Mouse (Mus musculus): ENCODE results near the gene Oosp2. TPM values are rescaled to one million over a fixed set of nuclear protein-coding genes. Genes with fewer than 3 reads are reported as not detected.

The Oosp2 gene
- polyA plus RNA-seq, 1 experiment from 2014 or later = not detected

GRCm38 (mm10) chr19:11601349-11601748, 59.0 kb downstream of the Oosp2 start:
- H3K27me3 ChIP-seq = no peaks in the 10 kb centered on the region
- H3K9ac ChIP-seq = no peak overlapping the region
- H3K9me3 ChIP-seq = no peaks in the 10 kb centered on the region
- no peak overlapping the region for H3K4me3 ChIP-seq (replicated peaks)
- H3K36me3 ChIP-seq (replicated peaks) = no peaks in the 10 kb centered on the region
- 88% methylated on average over 3 of the region's 3 CpGs for WGBS
- H3K27ac ChIP-seq = no peak overlapping the region
- H3K4me1 ChIP-seq = no peaks in the 10 kb centered on the region
- no peak overlapping the region for H3K4me2 ChIP-seq
- no peak for ATAC-seq (ENCODE audit: low FRiP score)

Other genes starting within 250 kb of the Oosp2 start
- gene Ms4a4b, start 217.0 kb downstream of the Oosp2 start, polyA plus RNA-seq (2016; fragmentation: Nextera tagmentation; extraction: Ambion mirVana) = not detected in 2 replicates
- gene Ms4a6c, start 191.2 kb downstream of the Oosp2 start, polyA plus RNA-seq (2016; fragmentation: Nextera tagmentation; extraction: Ambion mirVana) = 1.6 and 1.8 TPM in 2 replicates
- gene Gm8369, start 174.6 kb downstream of the Oosp2 start, polyA plus RNA-seq (2016; fragmentation: Nextera tagmentation; extraction: Ambion mirVana) = not detected in 2 replicates
- gene Ms4a6b, start 144.0 kb downstream of the Oosp2 start, polyA plus RNA-seq (2016; fragmentation: Nextera tagmentation; extraction: Ambion mirVana) = 1.6 and 2.1 TPM in 2 replicates
- gene Ms4a4d, start 123.8 kb downstream of the Oosp2 start, polyA plus RNA-seq (2016; fragmentation: Nextera tagmentation; extraction: Ambion mirVana) = not detected in 2 replicates
- gene Ms4a6d, start 55.7 kb downstream of the Oosp2 start, polyA plus RNA-seq (2016; fragmentation: Nextera tagmentation; extraction: Ambion mirVana) = 1.4 and 1.7 TPM in 2 replicates
- not detected in 2 replicates for gene Ms4a2, start 36.8 kb downstream of the Oosp2 start, polyA plus RNA-seq (2016; fragmentation: Nextera tagmentation; extraction: Ambion mirVana)
- not detected in 2 replicates for gene Ms4a3, start 19.7 kb downstream of the Oosp2 start, polyA plus RNA-seq (2016; fragmentation: Nextera tagmentation; extraction: Ambion mirVana)
- gene Oosp1, start 30.6 kb upstream of the Oosp2 start, polyA plus RNA-seq (2016; fragmentation: Nextera tagmentation; extraction: Ambion mirVana) = not detected in 2 replicates
- not detected in 2 replicates for gene Oosp3, start 36.5 kb upstream of the Oosp2 start, polyA plus RNA-seq (2016; fragmentation: Nextera tagmentation; extraction: Ambion mirVana)
- gene Gif, start 87.0 kb upstream of the Oosp2 start, polyA plus RNA-seq (2016; fragmentation: Nextera tagmentation; extraction: Ambion mirVana) = not detected in 2 replicates
- gene Mrpl16, start 109.8 kb upstream of the Oosp2 start, polyA plus RNA-seq (2016; fragmentation: Nextera tagmentation; extraction: Ambion mirVana) = 43.6 and 49.0 TPM in 2 replicates
- 7.5 and 8.1 TPM in 2 replicates for gene Stx3, start 158.8 kb upstream of the Oosp2 start, polyA plus RNA-seq (2016; fragmentation: Nextera tagmentation; extraction: Ambion mirVana)
- not detected in 2 replicates for gene Olfr1417, start 178.7 kb upstream of the Oosp2 start, polyA plus RNA-seq (2016; fragmentation: Nextera tagmentation; extraction: Ambion mirVana)
- gene Olfr1418, start 200.5 kb upstream of the Oosp2 start, polyA plus RNA-seq (2016; fragmentation: Nextera tagmentation; extraction: Ambion mirVana) = not detected in 2 replicates
- gene Olfr1419, start 214.5 kb upstream of the Oosp2 start, polyA plus RNA-seq (2016; fragmentation: Nextera tagmentation; extraction: Ambion mirVana) = not detected in 2 replicates
- 0.06 TPM in 1 of 2 replicates, not detected in the other for gene Olfr1420, start 226.0 kb upstream of the Oosp2 start, polyA plus RNA-seq (2016; fragmentation: Nextera tagmentation; extraction: Ambion mirVana)

Measured in forebrain, embryonic 12.5 days (tissue).